Mouse (Mus musculus) embryonic facial prominence, embryonic 14.5 days (tissue): ENCODE data around the gene Lipc. TPM values are rescaled to one million over a fixed set of nuclear protein-coding genes. Genes with fewer than 3 reads are reported as not detected.

ENCODE experiments used
- ATAC-seq: fragments of 200-750 bp; cut with Nextera tagmentation; 2 replicates; pipeline ENCODE4 v1.8.0; 2017; ENCODE audit warnings: low read depth, moderate number of reproducible peaks, moderate TSS enrichment
- DNase-seq: peaks from one replicate; pipeline ENCODE4 v3.0.0-alpha.2; 2015; ENCODE audit warnings: low spot score
- H3K27ac ChIP-seq: fragments of 300-500 bp; sonication (generic); replicated peaks from 2 replicates; pipeline ENCODE4 v1.5.1; 2014; ENCODE audit warnings: low read depth, mild to moderate bottlenecking, low read length, moderate library complexity
- H3K27me3 ChIP-seq: fragments of 300-500 bp; sonication (generic); replicated peaks from 2 replicates; pipeline ENCODE4 v1.6.1; 2014; ENCODE audit warnings: low read length; ENCODE audit not compliant: control insufficient read depth, insufficient read depth
- H3K36me3 ChIP-seq: fragments of 300-500 bp; sonication (generic); 2 replicates; pipeline ENCODE4 v1.6.1; 2014; ENCODE audit warnings: low read length, mixed read lengths; ENCODE audit not compliant: control insufficient read depth, insufficient read depth
- H3K4me1 ChIP-seq: fragments of 300-500 bp; sonication (generic); 2 replicates; pipeline ENCODE4 v1.6.1; 2014; ENCODE audit warnings: antibody characterized with exemption, low read length; ENCODE audit not compliant: control insufficient read depth, insufficient read depth
- H3K4me2 ChIP-seq: fragments of 300-500 bp; sonication (generic); 2 replicates; pipeline ENCODE4 v1.6.1; 2014; ENCODE audit warnings: low read depth, mild to moderate bottlenecking, low read length, moderate library complexity, mixed read lengths
- H3K4me3 ChIP-seq: fragments of 300-500 bp; sonication (generic); 2 replicates; pipeline ENCODE4 v1.5.1; 2014; ENCODE audit warnings: low read depth, mild to moderate bottlenecking, low read length
- H3K9ac ChIP-seq: fragments of 300-500 bp; sonication (generic); 2 replicates; pipeline ENCODE4 v1.6.1; 2014; ENCODE audit warnings: low read depth, mild to moderate bottlenecking, low read length, moderate library complexity, mixed read lengths
- H3K9me3 ChIP-seq: fragments of 300-500 bp; sonication (generic); 2 replicates; pipeline ENCODE4 v1.6.1; 2016; ENCODE audit warnings: low read length; ENCODE audit not compliant: control insufficient read depth
- WGBS: fragments of 180-500 bp; shearing (Covaris S2); extraction: QIAGEN DNeasy Blood & Tissue Kit; methylation state at CpG from one replicate; pipeline ENCODE4 v1.1.7; 2014; 5-methylcytosine and 5-hydroxymethylcytosine counted together
- microRNA-seq: library from miRNA; unstranded; fragments of <30 nt; microRNA quantifications from one replicate; pipeline ENCODE4, GENCODE M21; 2016; ENCODE audit warnings: borderline number of aligned reads
- polyA plus RNA-seq: library from polyadenylated mRNA; unstranded; fragments of >200 nt; fragmentation: Nextera tagmentation; extraction: Ambion mirVana; gene quantifications from 2 replicates; pipeline ENCODE4 v1.2.1, GENCODE M21; 2014

The Lipc gene
- polyA plus RNA-seq, 1 experiment from 2014 or later = 0.79 TPM

GRCm38 (mm10) chr9:70751504-70752222 lies 200.4 kb downstream of the Lipc start:
- Histone ChIP-seq H3K36me3 (peaks cover 48% of the 10 kb centered on the region), H3K4me2 (no peak overlapping the region), H3K9me3 (no peaks in the 10 kb centered on the region), H3K4me1 (no peaks in the 10 kb centered on the region), H3K27ac (no peak overlapping the region), H3K27me3 (no peaks in the 10 kb centered on the region), H3K9ac (no peak overlapping the region), H3K4me3 (no peak overlapping the region)
- 87% methylated on average over 3 of the region's 3 CpGs for WGBS
- ATAC-seq (no peak), DNase-seq (no peak)

Small RNAs within 50 kb of the gene (microRNA-seq; reads per million reads assigned to microRNA genes)
- not detected for gene Gm25149

Other genes starting within 250 kb of the Lipc start
- 0.43 and 0.68 TPM in 2 replicates for gene Aqp9, start 216.5 kb upstream of the Lipc start, polyA plus RNA-seq